Mouse (Mus musculus) G1E (cell line): ENCODE measurements at regions not wholly inside any gene's neighbourhood (a gene's known extent, or its start where the extent isn't known, plus 50 kb on each side); places are given as distances from the start of the nearest gene placed in this dataset.

Experiments
- CTCF ChIP-seq: IDR thresholded peaks from 2 replicates; pipeline ENCODE4 v1.5.1; 2012; ENCODE audit warnings: low read depth, low read length, inconsistent platforms, mixed read lengths
- GATA2 ChIP-seq: IDR thresholded peaks from 2 replicates; pipeline ENCODE4 v1.6.1; 2012; ENCODE audit warnings: low read depth, low read length, inconsistent platforms, borderline replicate concordance
- POLR2AphosphoS5 ChIP-seq: IDR thresholded peaks from 2 replicates; pipeline ENCODE4 v1.6.1; 2012; ENCODE audit warnings: low read depth, low read length, inconsistent platforms; ENCODE audit not compliant: insufficient replicate concordance
- TAL1 ChIP-seq: conservative IDR thresholded peaks from 2 replicates; pipeline ENCODE4 v1.6.1; 2012; ENCODE audit warnings: low read depth, low read length, inconsistent platforms, mixed read lengths

DNA sequence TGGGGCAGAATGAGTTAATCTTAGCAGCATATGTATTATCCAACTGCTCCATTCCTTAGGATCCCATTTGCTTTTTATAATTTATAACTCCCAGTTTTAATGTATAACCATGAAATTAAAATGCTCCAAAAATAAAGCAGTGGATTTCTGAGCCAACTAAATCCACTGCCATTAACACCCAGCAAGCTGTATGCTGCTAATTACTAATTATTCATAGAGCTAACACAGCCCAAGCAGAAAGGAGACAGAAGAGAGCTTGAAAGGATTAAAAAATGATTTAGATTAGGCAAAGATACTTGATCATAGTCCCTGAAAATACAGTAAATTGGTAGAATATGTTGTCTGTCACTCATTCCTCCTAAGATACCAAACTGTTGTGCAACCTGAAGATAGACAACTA lies 213.9 kb upstream of the Pcsk2 start:
- TF ChIP-seq CTCF = no peak
- no peak for TF ChIP-seq TAL1
- TF ChIP-seq GATA2 = no peak
- TF ChIP-seq POLR2AphosphoS5 = no peak
